Mouse (Mus musculus) hindbrain, embryonic 10.5 days (tissue): Measurements from ENCODE around the gene Pacs2. TPM values are rescaled to one million over a fixed set of nuclear protein-coding genes. Genes with fewer than 3 reads are reported as not detected.

ENCODE experiments used
- DNase-seq: peaks from one replicate; pipeline ENCODE4 v3.0.0-alpha.2; 2017; ENCODE audit warnings: low spot score
- H3K27ac ChIP-seq: fragments of 300-500 bp; sonication (generic); 2 replicates; pipeline ENCODE4 v1.5.1; 2016; ENCODE audit warnings: mild to moderate bottlenecking, moderate library complexity
- H3K27me3 ChIP-seq: fragments of 300-500 bp; sonication (generic); 2 replicates; pipeline ENCODE4 v1.6.1; 2016; ENCODE audit warnings: mild to moderate bottlenecking; ENCODE audit not compliant: poor library complexity, insufficient read depth, severe bottlenecking
- H3K36me3 ChIP-seq: fragments of 300-500 bp; sonication (generic); 2 replicates; pipeline ENCODE4 v1.6.1; 2016; ENCODE audit warnings: mild to moderate bottlenecking, moderate library complexity
- H3K4me1 ChIP-seq: fragments of 300-500 bp; sonication (generic); replicated peaks from 2 replicates; pipeline ENCODE4 v1.6.1; 2016; ENCODE audit warnings: mild to moderate bottlenecking
- H3K4me3 ChIP-seq: fragments of 300-500 bp; sonication (generic); 2 replicates; pipeline ENCODE4 v1.5.1; 2016; ENCODE audit warnings: mild to moderate bottlenecking, moderate library complexity
- H3K9me3 ChIP-seq: fragments of 300-500 bp; sonication (generic); 2 replicates; pipeline ENCODE4 v1.6.1; 2016; ENCODE audit warnings: mild to moderate bottlenecking, moderate library complexity
- WGBS: fragments of 180-500 bp; shearing (Covaris S2); methylation state at CpG from one replicate; pipeline ENCODE4 v1.1.7; 2016; 5-methylcytosine and 5-hydroxymethylcytosine counted together
- polyA plus RNA-seq: library from polyadenylated mRNA; unstranded; fragments of >200 nt; fragmentation: Nextera tagmentation; extraction: Ambion mirVana; gene quantifications from 2 replicates; pipeline ENCODE4 v1.2.1, GENCODE M21; 2016

The Pacs2 gene
- polyA plus RNA-seq, 1 experiment from 2014 or later = 25.6 TPM

GRCm38 (mm10) chr12:113088026-113088425, 73.7 kb downstream of the Pacs2 start:
- H3K9me3 ChIP-seq = no peaks in the 10 kb centered on the region
- no peak for DNase-seq
- H3K4me1 ChIP-seq = peaks cover 10% of the 10 kb centered on the region; the same call in 1 of the 2 replicates
- no peaks in the 10 kb centered on the region for H3K36me3 ChIP-seq
- H3K27me3 ChIP-seq = no peaks in the 10 kb centered on the region
- 32% methylated on average over 4 of the region's 4 CpGs for WGBS
- H3K4me3 ChIP-seq = no peak overlapping the region
- no peak overlapping the region for H3K27ac ChIP-seq

DNA sequence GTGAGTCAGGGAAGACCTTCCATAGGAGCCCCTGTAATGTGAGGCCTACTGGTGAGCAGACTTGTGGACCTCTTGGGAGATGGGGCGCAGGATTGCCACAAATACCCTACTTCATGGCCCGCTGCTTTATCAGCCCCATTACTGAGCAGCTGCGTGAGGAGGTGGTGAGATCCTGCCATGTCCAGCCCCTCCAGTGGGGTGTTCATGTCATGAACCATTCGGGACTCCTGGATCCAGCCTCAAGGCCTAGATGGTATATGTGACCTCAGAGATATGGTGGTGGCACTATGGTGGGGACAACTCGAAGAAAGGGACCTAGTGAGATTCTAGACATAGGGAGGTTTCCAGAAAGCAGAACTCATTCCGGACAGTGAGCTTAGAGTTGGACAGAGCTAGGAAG, 74.8 kb downstream of the Pacs2 start:
- 93% methylated on average over 6 of the region's 6 CpGs for WGBS
- no peak for DNase-seq
- Histone ChIP-seq H3K4me3 (no peak overlapping the region), H3K9me3 (no peaks in the 10 kb centered on the region), H3K27me3 (no peaks in the 10 kb centered on the region), H3K36me3 (no peaks in the 10 kb centered on the region), H3K4me1 (peaks cover 10% of the 10 kb centered on the region; the same call in 1 of the 2 replicates), H3K27ac (no peak overlapping the region)

DNA sequence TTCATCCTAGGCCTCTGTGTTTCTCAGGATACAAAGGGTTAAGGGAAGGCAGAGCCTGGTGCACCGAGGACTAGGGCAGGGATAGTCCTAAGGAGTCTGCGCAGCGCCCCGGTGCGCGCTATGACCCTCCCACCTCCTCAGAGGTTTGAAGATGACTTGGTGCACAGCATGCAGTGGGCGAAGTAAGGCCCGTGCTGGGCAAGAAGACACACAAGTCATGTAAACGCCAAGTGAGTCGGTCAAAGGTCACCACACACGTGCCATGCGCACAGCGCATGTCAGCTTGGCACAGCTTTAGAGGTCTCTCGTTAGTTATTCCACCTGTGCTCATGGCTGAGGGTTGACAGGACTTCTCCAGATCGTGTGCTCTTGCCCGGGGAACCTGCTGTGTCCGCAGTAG, 75.7 kb downstream of the Pacs2 start:
- DNase-seq = no peak
- WGBS = 84% methylated on average over 17 of the region's 17 CpGs

DNA sequence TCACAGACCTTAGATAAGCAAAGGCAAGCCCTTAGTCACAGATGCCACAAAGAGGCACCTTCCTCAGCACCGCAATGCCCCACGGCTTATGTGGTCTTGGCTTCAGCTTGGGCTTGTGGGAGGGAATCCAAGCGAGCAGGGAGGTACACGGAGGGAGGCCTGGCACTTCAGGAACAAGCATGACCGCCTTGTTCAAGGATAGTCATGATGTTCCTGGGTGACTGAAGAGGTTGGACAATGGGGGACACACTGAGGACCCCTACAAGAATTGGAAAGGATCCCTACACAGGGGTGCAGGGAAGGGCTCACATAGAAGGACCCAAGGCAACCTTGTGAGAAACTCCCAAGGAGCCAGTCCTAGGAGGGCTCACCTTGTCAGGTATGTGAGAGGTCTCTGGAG, 82.7 kb downstream of the Pacs2 start:
- H3K9me3 ChIP-seq = no peaks in the 10 kb centered on the region
- WGBS = 86% methylated on average over 5 of the region's 5 CpGs
- peak overlapping the region; percentile 99 for H3K4me3 ChIP-seq
- H3K36me3 ChIP-seq = peaks cover 13% of the 10 kb centered on the region
- H3K27ac ChIP-seq = peak overlapping the region; percentile 99
- DNase-seq = no peak
- H3K4me1 ChIP-seq = peaks cover 40% of the 10 kb centered on the region
- H3K27me3 ChIP-seq = no peaks in the 10 kb centered on the region

More for the DNA sequence above, 75.7 kb downstream of the Pacs2 start:
- Histone ChIP-seq H3K4me3 (no peak overlapping the region), H3K27ac (no peak overlapping the region), H3K9me3 (no peaks in the 10 kb centered on the region), H3K4me1 (peaks cover 10% of the 10 kb centered on the region; the same call in 1 of the 2 replicates), H3K36me3 (no peaks in the 10 kb centered on the region), H3K27me3 (no peaks in the 10 kb centered on the region)

DNA sequence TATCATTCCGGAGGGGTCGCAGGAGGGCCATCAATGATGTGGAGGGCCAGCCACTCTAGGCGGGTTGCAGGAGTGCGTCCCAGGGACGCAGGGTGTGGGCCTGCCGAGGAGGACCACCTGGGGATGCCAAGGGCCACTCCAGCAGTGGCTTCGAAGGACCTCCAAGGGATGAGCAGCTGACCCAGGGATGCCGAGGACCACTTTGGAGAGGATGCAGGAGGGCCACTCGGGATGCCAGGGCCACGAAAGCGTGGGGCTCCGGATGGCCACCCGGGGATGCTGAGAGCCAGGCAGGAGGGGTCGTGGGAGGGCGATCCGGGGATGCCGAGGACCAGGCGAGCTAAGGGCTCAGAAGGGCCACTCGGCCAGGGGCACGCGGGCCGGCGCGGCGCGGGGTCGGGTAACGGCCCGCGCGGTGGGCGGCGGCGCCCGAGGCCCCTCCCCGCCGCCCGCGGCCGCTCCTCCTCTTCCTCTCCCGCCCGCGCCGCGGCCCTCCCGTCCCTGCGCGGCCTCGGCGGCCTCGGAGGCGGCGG, 83.5 kb downstream of the Pacs2 start, which contains the start of gene Mta1:
Mta1 (plus strand) TSS at position 530 of the 533 bp plus-strand sequence.
- WGBS = 4% methylated on average over 46 of the region's 53 CpGs
- Histone ChIP-seq H3K4me3 (peak within 1 kb of the TSS; percentile 99), H3K4me1 (peaks cover 47% of the 10 kb centered on the region), H3K27me3 (no peaks in the 10 kb centered on the region), H3K9me3 (no peaks in the 10 kb centered on the region), H3K36me3 (peaks cover 20% of the 10 kb centered on the region), H3K27ac (peak within 1 kb of the TSS; percentile 99)
- peak; percentile 64 for DNase-seq

GRCm38 (mm10) chr12:113098530-113099151, 84.3 kb downstream of the Pacs2 start:
- no peaks in the 10 kb centered on the region for H3K27me3 ChIP-seq
- under 1% methylated on average over 60 of the region's 60 CpGs for WGBS
- H3K36me3 ChIP-seq = peaks cover 28% of the 10 kb centered on the region
- no peaks in the 10 kb centered on the region for H3K9me3 ChIP-seq
- H3K4me1 ChIP-seq = peaks cover 55% of the 10 kb centered on the region
- peak overlapping the region; percentile 99 for H3K4me3 ChIP-seq
- DNase-seq = peak; percentile 49
- peak overlapping the region; percentile 99 for H3K27ac ChIP-seq

DNA sequence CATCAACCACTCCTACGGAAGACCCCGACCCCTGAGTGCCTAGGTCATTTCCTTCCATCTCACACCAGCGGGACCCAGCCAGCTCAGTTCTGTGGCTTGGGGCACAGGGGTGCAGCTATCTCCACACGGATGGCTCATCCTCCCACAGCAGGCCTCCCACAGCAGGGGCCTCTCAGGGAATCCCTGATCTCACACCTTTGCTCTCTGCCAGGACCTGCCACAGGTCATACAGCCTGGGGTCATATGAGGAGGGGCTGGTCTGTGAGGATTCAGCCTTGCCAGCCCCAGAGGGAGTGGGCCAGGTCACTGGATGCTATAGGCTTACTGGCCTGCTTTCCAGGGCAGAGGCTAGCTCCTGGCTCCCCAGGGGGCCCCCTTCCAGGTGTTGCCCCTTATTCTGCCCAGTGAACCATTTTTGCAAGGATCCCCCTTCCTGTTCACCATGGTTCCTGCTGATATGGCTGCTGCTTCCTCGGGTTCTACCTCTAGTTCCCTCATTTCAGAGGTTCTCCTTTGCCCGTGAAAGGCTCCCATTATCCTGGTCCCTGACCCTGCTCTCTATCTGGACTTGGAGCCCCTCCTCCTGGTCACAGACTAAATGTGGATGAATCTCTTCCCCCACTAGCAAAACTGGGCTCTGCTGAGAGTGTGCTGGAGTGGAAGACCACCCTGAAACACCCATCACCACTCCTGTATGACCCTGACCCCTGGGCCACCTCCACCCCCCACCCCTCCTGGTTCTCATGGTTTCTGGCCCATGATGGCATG, 85.3 kb downstream of the Pacs2 start:
- H3K9me3 ChIP-seq = no peaks in the 10 kb centered on the region
- H3K4me3 ChIP-seq = peak overlapping the region; percentile 99
- peak overlapping the region; percentile 99 for H3K27ac ChIP-seq
- H3K36me3 ChIP-seq = peaks cover 38% of the 10 kb centered on the region
- WGBS = 36% methylated on average over 6 of the region's 6 CpGs
- H3K4me1 ChIP-seq = peaks cover 61% of the 10 kb centered on the region
- no peak for DNase-seq
- no peaks in the 10 kb centered on the region for H3K27me3 ChIP-seq

DNA sequence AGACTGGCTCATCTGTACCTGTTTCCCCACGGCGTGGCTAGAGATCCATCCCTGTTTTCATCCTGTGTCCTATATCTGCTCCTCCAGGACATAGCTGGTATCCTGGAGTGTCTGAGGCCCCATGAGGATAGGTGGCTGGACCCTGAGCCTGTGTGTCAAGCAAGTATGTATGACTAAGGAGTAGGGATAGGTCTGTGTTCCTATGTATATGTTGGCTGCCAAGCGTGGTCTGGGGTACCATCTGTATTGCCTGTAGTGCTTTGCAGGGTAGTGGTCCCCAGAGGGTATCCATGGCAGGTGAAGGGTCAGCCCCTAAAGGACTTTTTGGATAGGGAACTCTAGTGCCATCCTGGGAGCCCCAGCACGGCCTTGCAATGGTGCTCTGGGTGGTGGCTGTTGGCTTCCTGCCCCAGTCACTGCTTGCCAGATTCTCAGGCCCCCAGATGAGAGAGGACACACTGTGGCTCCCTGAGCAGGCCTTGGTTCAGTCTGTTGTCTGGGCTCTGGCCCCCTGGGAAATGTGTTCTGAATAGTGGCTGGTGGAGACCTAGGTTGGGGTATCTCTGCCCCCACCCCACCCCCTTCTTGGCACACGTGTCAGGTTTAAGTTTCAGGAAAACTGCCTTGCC, 86.3 kb downstream of the Pacs2 start:
- H3K36me3 ChIP-seq = peaks cover 47% of the 10 kb centered on the region
- H3K27me3 ChIP-seq = no peaks in the 10 kb centered on the region
- no peak overlapping the region for H3K27ac ChIP-seq
- peak overlapping the region; percentile 99; the same call in 1 of the 2 replicates for H3K4me3 ChIP-seq
- no peak for DNase-seq
- 84% methylated on average over 5 of the region's 5 CpGs for WGBS
- peaks cover 2% of the 10 kb centered on the region for H3K9me3 ChIP-seq
- peaks cover 61% of the 10 kb centered on the region for H3K4me1 ChIP-seq

DNA sequence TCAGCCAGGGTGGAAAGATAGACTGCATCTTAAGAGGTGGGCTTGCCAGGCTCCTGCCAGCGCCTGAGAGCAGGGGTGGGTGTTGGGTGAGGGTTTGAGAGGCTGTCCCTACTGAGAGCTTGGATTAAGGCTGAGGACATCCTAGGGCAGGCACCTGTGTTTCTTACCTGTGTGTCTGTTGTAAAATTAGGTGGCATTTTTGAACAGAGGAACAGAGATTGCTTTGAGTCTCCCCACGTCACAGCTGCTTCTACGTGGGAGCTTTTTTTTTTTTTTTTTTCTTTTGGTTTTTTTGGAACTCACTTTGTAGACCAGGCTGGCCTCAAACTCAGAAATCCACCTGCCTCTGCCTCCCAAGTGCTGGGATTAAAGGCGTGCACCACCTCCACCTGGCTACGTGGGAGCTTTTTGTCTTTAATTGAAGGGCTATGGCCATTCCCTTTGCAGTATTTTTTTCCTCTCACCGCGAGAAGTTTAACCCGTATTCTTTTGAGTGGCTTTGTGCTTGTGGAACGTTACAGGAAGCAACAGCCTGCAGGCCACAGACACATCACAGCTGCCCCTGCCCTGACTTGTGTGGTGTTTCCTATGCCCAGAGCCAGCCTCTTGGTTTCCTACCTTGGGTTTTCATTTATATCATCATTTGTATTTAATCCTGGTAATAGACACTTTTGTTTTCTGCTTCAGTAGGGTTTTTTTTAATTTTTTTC, 87.1 kb downstream of the Pacs2 start:
- H3K9me3 ChIP-seq = peaks cover 6% of the 10 kb centered on the region
- no peak for DNase-seq
- H3K27ac ChIP-seq = no peak overlapping the region
- peaks cover 61% of the 10 kb centered on the region for H3K4me1 ChIP-seq
- H3K4me3 ChIP-seq = 0 out of 2 replicates have a peak overlapping the region, but pooled peaks have one; percentile 9
- 90% methylated on average over 9 of the region's 9 CpGs for WGBS
- H3K27me3 ChIP-seq = no peaks in the 10 kb centered on the region
- H3K36me3 ChIP-seq = peaks cover 56% of the 10 kb centered on the region

- H3K9me3 ChIP-seq = peaks cover 6% of the 10 kb centered on the region
- H3K27me3 ChIP-seq = no peaks in the 10 kb centered on the region
- 70% methylated on average over 6 of the region's 6 CpGs for WGBS
- no peak overlapping the region for H3K4me3 ChIP-seq
- peaks cover 54% of the 10 kb centered on the region for H3K4me1 ChIP-seq
- peaks cover 61% of the 10 kb centered on the region for H3K36me3 ChIP-seq
- H3K27ac ChIP-seq = no peak overlapping the region
- peak; percentile 55 for DNase-seq
Observed at GRCm38 (mm10) chr12:113102461-113102860, 88.2 kb downstream of the Pacs2 start.

GRCm38 (mm10) chr12:113103846-113104451, 89.6 kb downstream of the Pacs2 start:
- Histone ChIP-seq H3K4me3 (no peak overlapping the region), H3K27ac (no peak overlapping the region), H3K36me3 (peaks cover 70% of the 10 kb centered on the region), H3K4me1 (peaks cover 51% of the 10 kb centered on the region), H3K27me3 (no peaks in the 10 kb centered on the region), H3K9me3 (peaks cover 6% of the 10 kb centered on the region)
- no peak for DNase-seq
- WGBS = 90% methylated on average over 8 of the region's 8 CpGs

- no peak overlapping the region for H3K4me3 ChIP-seq
- 92% methylated on average over 6 of the region's 6 CpGs for WGBS
- no peak overlapping the region for H3K27ac ChIP-seq
- no peaks in the 10 kb centered on the region for H3K27me3 ChIP-seq
- H3K9me3 ChIP-seq = peaks cover 6% of the 10 kb centered on the region
- DNase-seq = no peak
- peaks cover 62% of the 10 kb centered on the region for H3K36me3 ChIP-seq
- H3K4me1 ChIP-seq = peaks cover 31% of the 10 kb centered on the region
Observed at GRCm38 (mm10) chr12:113106386-113106785, 92.1 kb downstream of the Pacs2 start.
